Mouse (Mus musculus) granulocyte monocyte progenitor cell, adult 5-6 weeks (primary cell): ENCODE results near the gene Zbtb8a. TPM values are rescaled to one million over a fixed set of nuclear protein-coding genes. Genes with fewer than 3 reads are reported as not detected.

ENCODE experiments used
- ATAC-seq: replicated peaks from 2 replicates; pipeline ENCODE4 v1.8.0; 2016; ENCODE audit warnings: mild to moderate bottlenecking, moderate TSS enrichment, inconsistent platforms; ENCODE audit not compliant: poor library complexity, severe bottlenecking
- total RNA-seq, 2 experiments: library from RNA; stranded (forward) in 1 of 2; stranded (reverse) in 1 of 2; fragments of 200-712, 200-1000 nt in 1 of 2; fragments of >200 nt in 1 of 2; fragmentation: Nextera tagmentation in 1 of 2; gene quantifications; 2 replicates each; pipeline ENCODE4 v1.2.3; 2014 to 2017

Gene Zbtb8a
- total RNA-seq, 2 experiments from 2014 or later = 0.30 to 7.6 TPM

GRCm38 (mm10) chr4:129339743-129340142 lies 38.2 kb downstream of the Zbtb8a start:
- no peak for ATAC-seq

- ATAC-seq = no peak
Measured at GRCm38 (mm10) chr4:129336291-129336690, 41.6 kb downstream of the Zbtb8a start.

- ATAC-seq = peak; percentile 88
Measured at GRCm38 (mm10) chr4:129335216-129336074, 42.5 kb downstream of the Zbtb8a start, which contains the start of the genes Rbbp4 and Zbtb8os. Rbbp4 (minus strand) TSS chr4:129335370. Zbtb8os (plus strand) TSS chr4:129335695.

- peak; percentile 8 for ATAC-seq
Measured at GRCm38 (mm10) chr4:129334677-129335215, 43.2 kb downstream of the Zbtb8a start.

- ATAC-seq = no peak
Measured at GRCm38 (mm10) chr4:129332846-129333245, 45.1 kb downstream of the Zbtb8a start.

GRCm38 (mm10) chr4:129326191-129326590 lies 51.7 kb downstream of the Zbtb8a start:
- no peak for ATAC-seq

- ATAC-seq = no peak
Measured at GRCm38 (mm10) chr4:129324756-129325155, 53.2 kb downstream of the Zbtb8a start.

- ATAC-seq = no peak; the same call in 1 of the 2 replicates
Measured at GRCm38 (mm10) chr4:129323491-129323890, 54.4 kb downstream of the Zbtb8a start.

GRCm38 (mm10) chr4:129322042-129322441 lies 55.9 kb downstream of the Zbtb8a start:
- no peak for ATAC-seq

- ATAC-seq = no peak
Measured at GRCm38 (mm10) chr4:129320876-129321275, 57.0 kb downstream of the Zbtb8a start.

- ATAC-seq = no peak
Measured at GRCm38 (mm10) chr4:129313886-129314285, 64.0 kb downstream of the Zbtb8a start.

GRCm38 (mm10) chr4:129307936-129308335 lies 70.0 kb downstream of the Zbtb8a start:
- ATAC-seq = no peak

- ATAC-seq = no peak
Measured at GRCm38 (mm10) chr4:129304306-129304705, 73.6 kb downstream of the Zbtb8a start.

GRCm38 (mm10) chr4:129303816-129304215 lies 74.1 kb downstream of the Zbtb8a start:
- no peak for ATAC-seq

Other genes starting within 250 kb of the Zbtb8a start
- not detected in 2 replicates for gene Fndc5, start 241.1 kb downstream of the Zbtb8a start, total RNA-seq (2014; fragmentation: Nextera tagmentation)
- gene Fndc5, start 241.1 kb downstream of the Zbtb8a start, total RNA-seq (2017) = not detected in 2 replicates
- 20.8 and 30.0 TPM in 2 replicates for gene S100pbp, start 188.4 kb downstream of the Zbtb8a start, total RNA-seq (2014; fragmentation: Nextera tagmentation)
- gene S100pbp, start 188.4 kb downstream of the Zbtb8a start, total RNA-seq (2017) = 14.8 and 18.3 TPM in 2 replicates
- gene Yars, start 188.4 kb downstream of the Zbtb8a start, total RNA-seq (2014; fragmentation: Nextera tagmentation) = 42.7 and 44.3 TPM in 2 replicates
- 56.7 and 64.5 TPM in 2 replicates for gene Yars, start 188.4 kb downstream of the Zbtb8a start, total RNA-seq (2017)
- 0.32 and 0.88 TPM in 2 replicates for gene C77080, start 116.7 kb downstream of the Zbtb8a start, total RNA-seq (2014; fragmentation: Nextera tagmentation)
- 0.05 TPM in 1 of 2 replicates, not detected in the other for gene C77080, start 116.7 kb downstream of the Zbtb8a start, total RNA-seq (2017)
- not detected in 2 replicates for gene Sync, start 90.5 kb downstream of the Zbtb8a start, total RNA-seq (2014; fragmentation: Nextera tagmentation)
- gene Sync, start 90.5 kb downstream of the Zbtb8a start, total RNA-seq (2017) = not detected in 2 replicates
- 160 and 220 TPM in 2 replicates for gene Rbbp4, start 42.7 kb downstream of the Zbtb8a start, total RNA-seq (2014; fragmentation: Nextera tagmentation)
- 133 and 136 TPM in 2 replicates for gene Rbbp4, start 42.7 kb downstream of the Zbtb8a start, total RNA-seq (2017)
- 87.7 and 90.3 TPM in 2 replicates for gene Zbtb8os, start 42.4 kb downstream of the Zbtb8a start, total RNA-seq (2014; fragmentation: Nextera tagmentation)
- 67.3 and 124 TPM in 2 replicates for gene Zbtb8os, start 42.4 kb downstream of the Zbtb8a start, total RNA-seq (2017)
- gene Zbtb8b, start 62.7 kb upstream of the Zbtb8a start, total RNA-seq (2014; fragmentation: Nextera tagmentation) = not detected in 2 replicates
- not detected in 2 replicates for gene Zbtb8b, start 62.7 kb upstream of the Zbtb8a start, total RNA-seq (2017)
- gene Bsdc1, start 83.5 kb upstream of the Zbtb8a start, total RNA-seq (2014; fragmentation: Nextera tagmentation) = 14.7 and 32.8 TPM in 2 replicates
- gene Bsdc1, start 83.5 kb upstream of the Zbtb8a start, total RNA-seq (2017) = 17.9 and 23.1 TPM in 2 replicates
- not detected in 2 replicates for gene Tssk3, start 112.9 kb upstream of the Zbtb8a start, total RNA-seq (2014; fragmentation: Nextera tagmentation)
- gene Tssk3, start 112.9 kb upstream of the Zbtb8a start, total RNA-seq (2017) = not detected in 2 replicates
- not detected in 2 replicates for gene Fam229a, start 113.1 kb upstream of the Zbtb8a start, total RNA-seq (2014; fragmentation: Nextera tagmentation)
- gene Fam229a, start 113.1 kb upstream of the Zbtb8a start, total RNA-seq (2017) = not detected in 2 replicates
- 27.6 and 45.5 TPM in 2 replicates for gene Marcksl1, start 135.5 kb upstream of the Zbtb8a start, total RNA-seq (2014; fragmentation: Nextera tagmentation)
- gene Marcksl1, start 135.5 kb upstream of the Zbtb8a start, total RNA-seq (2017) = 28.4 and 29.9 TPM in 2 replicates
- 109 and 142 TPM in 2 replicates for gene Hdac1, start 164.6 kb upstream of the Zbtb8a start, total RNA-seq (2014; fragmentation: Nextera tagmentation)
- gene Hdac1, start 164.6 kb upstream of the Zbtb8a start, total RNA-seq (2017) = 62.6 and 74.9 TPM in 2 replicates
- 0.15 and 5.8 TPM in 2 replicates for gene Lck, start 195.5 kb upstream of the Zbtb8a start, total RNA-seq (2014; fragmentation: Nextera tagmentation)
- gene Lck, start 195.5 kb upstream of the Zbtb8a start, total RNA-seq (2017) = 2.5 and 4.8 TPM in 2 replicates
- not detected in 2 replicates for gene Fam167b, start 200.4 kb upstream of the Zbtb8a start, total RNA-seq (2014; fragmentation: Nextera tagmentation)
- gene Fam167b, start 200.4 kb upstream of the Zbtb8a start, total RNA-seq (2017) = not detected in 2 replicates
- 335 and 353 TPM in 2 replicates for gene Eif3i, start 222.5 kb upstream of the Zbtb8a start, total RNA-seq (2014; fragmentation: Nextera tagmentation)
- gene Eif3i, start 222.5 kb upstream of the Zbtb8a start, total RNA-seq (2017) = 257 and 296 TPM in 2 replicates
- 68.9 and 102 TPM in 2 replicates for gene Tmem234, start 222.6 kb upstream of the Zbtb8a start, total RNA-seq (2014; fragmentation: Nextera tagmentation)
- gene Tmem234, start 222.6 kb upstream of the Zbtb8a start, total RNA-seq (2017) = 73.9 and 74.9 TPM in 2 replicates
- 1.1 and 4.0 TPM in 2 replicates for gene Dcdc2b, start 236.1 kb upstream of the Zbtb8a start, total RNA-seq (2014; fragmentation: Nextera tagmentation)
- gene Dcdc2b, start 236.1 kb upstream of the Zbtb8a start, total RNA-seq (2017) = not detected in 2 replicates
- 22.0 and 26.0 TPM in 2 replicates for gene Iqcc, start 241.0 kb upstream of the Zbtb8a start, total RNA-seq (2014; fragmentation: Nextera tagmentation)
- 15.0 and 15.7 TPM in 2 replicates for gene Iqcc, start 241.0 kb upstream of the Zbtb8a start, total RNA-seq (2017)
- 44.7 and 57.5 TPM in 2 replicates for gene Ccdc28b, start 245.8 kb upstream of the Zbtb8a start, total RNA-seq (2014; fragmentation: Nextera tagmentation)
- gene Ccdc28b, start 245.8 kb upstream of the Zbtb8a start, total RNA-seq (2017) = 53.4 and 65.8 TPM in 2 replicates